Mouse (Mus musculus): ENCODE data around the gene Lhx6.

DNA sequence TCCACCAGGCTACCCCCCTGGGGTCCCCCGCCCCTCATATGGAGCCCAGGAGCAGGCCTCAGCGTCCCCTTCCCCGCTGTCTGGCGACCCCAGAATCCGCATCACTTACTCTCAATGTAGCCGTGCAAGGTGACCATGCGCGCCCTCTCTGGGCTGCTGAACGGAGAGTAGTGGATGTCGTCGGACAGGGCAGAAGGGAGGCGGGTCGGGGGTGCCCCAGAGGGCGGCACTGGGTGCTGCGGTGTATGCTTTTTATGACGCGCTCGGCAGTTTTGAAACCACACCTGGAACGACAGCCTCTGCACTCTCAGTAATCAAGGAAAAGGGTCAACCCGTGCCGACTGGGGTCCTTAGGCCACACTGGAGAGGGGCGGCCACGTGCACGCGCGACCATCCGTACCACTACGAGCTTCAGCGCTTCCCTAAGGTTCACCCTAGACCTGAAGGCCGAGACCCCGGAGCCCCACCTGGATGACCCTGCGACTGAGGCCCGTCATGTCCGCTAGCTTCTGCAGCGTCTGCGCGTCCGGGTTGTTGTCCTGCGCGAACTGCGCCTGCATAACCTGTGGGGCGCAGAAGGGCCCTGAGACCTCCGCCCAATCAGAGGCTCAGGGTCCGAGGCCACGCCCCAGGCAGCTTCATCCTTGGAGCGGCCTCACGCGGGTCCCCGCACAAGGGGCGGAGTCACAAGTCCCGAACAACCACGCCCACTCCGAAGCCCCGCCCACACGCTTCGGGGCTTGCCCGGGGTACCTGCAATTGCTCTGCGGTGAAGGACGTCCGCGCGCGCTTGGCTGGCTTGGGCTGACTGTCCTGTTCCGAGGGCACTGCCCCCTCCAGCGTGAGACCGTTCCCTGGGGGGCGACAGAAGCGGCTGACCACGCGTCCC, 14.1 kb downstream of the Lhx6 start:
- TF ChIP-seq CTCF (IDR thresholded peaks at IDR 0.05; ENCODE audit: low read depth) (no peak), EP300 (IDR thresholded peaks at IDR 0.05; ENCODE audit: low read depth) (no peak)

All from heart, postnatal 0 days (tissue).